In the genomic region with DNA sequence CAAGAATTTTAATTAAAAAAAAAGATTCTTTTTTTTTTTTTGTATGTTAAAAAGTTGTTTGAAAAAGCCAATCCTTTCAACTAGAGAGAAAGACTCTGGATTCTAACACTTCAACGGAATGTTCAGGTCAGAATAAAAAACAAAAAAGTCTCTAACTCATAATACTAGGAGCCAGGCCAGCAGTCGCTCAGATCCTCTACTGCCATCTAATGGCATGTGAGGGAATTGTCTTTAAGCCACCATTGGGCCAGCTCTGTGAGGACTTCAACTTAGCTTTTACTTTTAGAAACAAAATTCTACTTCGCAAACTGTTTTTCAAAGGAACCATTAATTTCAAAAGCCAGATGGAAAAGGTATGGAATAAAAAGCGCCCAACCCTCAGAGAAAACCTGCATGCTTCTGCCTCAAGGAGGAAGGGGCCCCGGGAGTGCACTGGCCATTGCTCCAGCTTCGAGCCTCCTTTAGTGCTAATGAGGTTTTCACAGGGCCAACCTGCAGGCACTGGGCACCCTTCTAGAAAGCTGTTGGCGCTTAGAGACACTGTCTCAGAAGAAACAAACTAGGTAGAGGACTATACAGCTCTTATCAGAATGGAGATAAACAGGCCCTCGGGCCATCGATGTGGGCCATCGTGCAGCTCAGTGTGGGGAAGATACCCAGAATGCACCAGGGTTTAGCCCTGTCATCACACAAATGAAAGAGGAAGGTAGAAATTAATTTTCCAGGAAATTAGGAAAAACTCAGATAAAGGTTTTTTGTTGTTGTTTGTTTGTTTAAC, we compare ENCODE assay signal across 9 mouse cellular contexts. TPM values are rescaled to one million over a fixed set of nuclear protein-coding genes. Genes with fewer than 3 reads are reported as not detected.
DNase-seq lines count a peak whose midpoint lies in the region; ATAC-seq and TF ChIP-seq lines count a peak whose summit lies in the region.
"Had no signal": no experiment of that assay in that cellular context is flagged by ENCODE, and none has a peak within 500 bp of the region (broad histone marks: within the 10 kb centered on the region; RNA-seq: fewer than 3 reads in every experiment).

No protein-coding gene starts in this region.

- no peak overlapping the region for H3K4me2 ChIP-seq in kidney, embryonic 15.5 days
- no peak overlapping the region for H3K4me2 ChIP-seq in forebrain, embryonic 14.5 days (ENCODE audit: low read length)
- H3K4me2 ChIP-seq in midbrain, postnatal 0 days (ENCODE audit: low read depth, low read length, poor library complexity, severe bottlenecking) = no peak overlapping the region
- H3K4me2 ChIP-seq: lung, embryonic 15.5 days had no signal

- H3K27me3 ChIP-seq in kidney, embryonic 15.5 days = peaks cover 7% of the 10 kb centered on the region; the same call in 1 of the 2 replicates
- H3K27me3 ChIP-seq in E14TG2a.4 (ENCODE audit: insufficient read depth, low read length) = no peaks in the 10 kb centered on the region
- peaks cover 3% of the 10 kb centered on the region; the same call in 1 of the 2 replicates for H3K27me3 ChIP-seq in forebrain, embryonic 14.5 days (replicated peaks; ENCODE audit: control insufficient read depth, insufficient read depth, low read length)
- peaks cover 8% of the 10 kb centered on the region; the same call in 1 of the 2 replicates for H3K27me3 ChIP-seq in limb, embryonic 10.5 days (ENCODE audit: low read depth, poor library complexity, severe bottlenecking)
- H3K27me3 ChIP-seq in midbrain, postnatal 0 days (ENCODE audit: insufficient read depth, low read length) = no peaks in the 10 kb centered on the region
- H3K27me3 ChIP-seq: lung, embryonic 15.5 days had no signal

- no peak overlapping the region for H3K4me3 ChIP-seq in kidney, embryonic 15.5 days (replicated peaks)
- no peak overlapping the region for H3K4me3 ChIP-seq in E14TG2a.4 (replicated peaks; ENCODE audit: low read length)
- no peak overlapping the region for H3K4me3 ChIP-seq in forebrain, embryonic 14.5 days (ENCODE audit: low read depth, low read length)
- no peak overlapping the region for H3K4me3 ChIP-seq in limb, embryonic 10.5 days
- H3K4me3 ChIP-seq in midbrain, postnatal 0 days (ENCODE audit: low read depth, low read length) = no peak overlapping the region
- H3K4me3 ChIP-seq: lung, embryonic 15.5 days had no signal

- H3K36me3 ChIP-seq in kidney, embryonic 15.5 days = peaks cover 31% of the 10 kb centered on the region
- peaks cover 28% of the 10 kb centered on the region for H3K36me3 ChIP-seq in E14TG2a.4 (ENCODE audit: insufficient read depth, low read length)
- peaks cover 23% of the 10 kb centered on the region for H3K36me3 ChIP-seq in forebrain, embryonic 14.5 days (ENCODE audit: control insufficient read depth, insufficient read depth, low read length)
- peaks cover 26% of the 10 kb centered on the region for H3K36me3 ChIP-seq in limb, embryonic 10.5 days
- peaks cover 12% of the 10 kb centered on the region; the same call in 1 of the 2 replicates for H3K36me3 ChIP-seq in midbrain, postnatal 0 days (ENCODE audit: insufficient read depth, low read length)
- H3K36me3 ChIP-seq: lung, embryonic 15.5 days had no signal

- H3K27ac ChIP-seq in kidney, embryonic 15.5 days = no peak overlapping the region
- no peak overlapping the region for H3K27ac ChIP-seq in forebrain, embryonic 14.5 days (ENCODE audit: low read depth, low read length)
- no peak overlapping the region for H3K27ac ChIP-seq in limb, embryonic 10.5 days
- H3K27ac ChIP-seq in midbrain, postnatal 0 days (ENCODE audit: low read depth, low read length) = no peak overlapping the region
- H3K27ac ChIP-seq: lung, embryonic 15.5 days had no signal

- no peak overlapping the region for H3K9ac ChIP-seq in kidney, embryonic 15.5 days
- no peak overlapping the region for H3K9ac ChIP-seq in forebrain, embryonic 14.5 days (ENCODE audit: low read length)
- H3K9ac ChIP-seq in midbrain, postnatal 0 days (replicated peaks; ENCODE audit: low read length, poor library complexity, severe bottlenecking) = no peak overlapping the region
- H3K9ac ChIP-seq: lung, embryonic 15.5 days had no signal

- WGBS in kidney, embryonic 15.5 days = 64% methylated on average over 10 of the region's 10 CpGs
- WGBS in forebrain, embryonic 14.5 days = 64% methylated on average over 10 of the region's 10 CpGs
- 64% methylated on average over 10 of the region's 10 CpGs for WGBS in limb, embryonic 10.5 days
- 61% methylated on average over 10 of the region's 10 CpGs for WGBS in midbrain, postnatal 0 days

- no peaks in the 10 kb centered on the region for H3K9me3 ChIP-seq in kidney, embryonic 15.5 days (replicated peaks)
- no peaks in the 10 kb centered on the region for H3K9me3 ChIP-seq in E14TG2a.4 (ENCODE audit: low read length)
- H3K9me3 ChIP-seq in forebrain, embryonic 14.5 days (replicated peaks; ENCODE audit: control insufficient read depth, low read length) = no peaks in the 10 kb centered on the region
- H3K9me3 ChIP-seq in limb, embryonic 10.5 days (replicated peaks) = no peaks in the 10 kb centered on the region
- no peaks in the 10 kb centered on the region for H3K9me3 ChIP-seq in midbrain, postnatal 0 days (ENCODE audit: low read length)
- H3K9me3 ChIP-seq: lung, embryonic 15.5 days had no signal

- no peaks in the 10 kb centered on the region for H3K4me1 ChIP-seq in kidney, embryonic 15.5 days
- H3K4me1 ChIP-seq in E14TG2a.4 (replicated peaks; ENCODE audit: low read depth, low read length) = no peaks in the 10 kb centered on the region
- H3K4me1 ChIP-seq in forebrain, embryonic 14.5 days (ENCODE audit: control insufficient read depth, insufficient read depth, low read length) = no peaks in the 10 kb centered on the region
- H3K4me1 ChIP-seq in limb, embryonic 10.5 days = no peaks in the 10 kb centered on the region
- H3K4me1 ChIP-seq in midbrain, postnatal 0 days (ENCODE audit: insufficient read depth, low read length) = no peaks in the 10 kb centered on the region
- H3K4me1 ChIP-seq: lung, embryonic 15.5 days had no signal

- TF ChIP-seq CTCF in E14TG2a.4 (conservative IDR thresholded peaks at IDR 0.05; ENCODE audit: low read length) = peak; percentile 88
- TF ChIP-seq CTCF in brain, embryonic 14.5 days (IDR thresholded peaks at IDR 0.05; ENCODE audit: borderline replicate concordance, extremely low read depth, insufficient read depth, insufficient read length) = peak; percentile 76; the same call in 1 of the 2 replicates
- TF ChIP-seq CTCF in midbrain, postnatal 0 days (IDR thresholded peaks at IDR 0.05) = peak; percentile 83

- no peak for ATAC-seq in kidney, embryonic 15.5 days (replicated peaks; ENCODE audit: low FRiP score)
- ATAC-seq in forebrain, embryonic 14.5 days = no peak; the same call in 1 of the 2 replicates
- no peak for ATAC-seq in midbrain, postnatal 0 days (ENCODE audit: low FRiP score)

- no peak for TF ChIP-seq POLR2A in brain, embryonic 14.5 days (IDR thresholded peaks at IDR 0.05; ENCODE audit: borderline replicate concordance, extremely low read depth, insufficient read depth, insufficient read length, poor library complexity, severe bottlenecking)

- DNase-seq in kidney, adult 18-20 months = peak; percentile 17
- peak; percentile 64 for DNase-seq in brain, embryonic 14.5 days (ENCODE audit: low read depth)
- DNase-seq in forebrain, embryonic 14.5 days (ENCODE audit: low spot score) = peak; percentile 69
- DNase-seq in limb, embryonic 10.5 days (ENCODE audit: low spot score) = peak; percentile 43
- DNase-seq in midbrain, postnatal 0 days (ENCODE audit: low spot score) = peak; percentile 67
- DNase-seq in urinary bladder, postnatal 4 days (ENCODE audit: low spot score in 2 of 2) = no peak

RNA-seq across cellular contexts. Expression of a gene that starts 6.9 kb away (rescaled TPM):
- 21.2 and 21.6 TPM in 2 replicates for polyA plus RNA-seq in kidney, embryonic 15.5 days (2015; fragmentation: Nextera tagmentation; extraction: Ambion mirVana)
- polyA plus RNA-seq in brain, embryonic 14.5 days (2012; rRNA removed) = 24.4 and 26.8 TPM in 2 replicates
- polyA plus RNA-seq in forebrain, embryonic 14.5 days (2014; fragmentation: Nextera tagmentation; extraction: Ambion mirVana) = 22.5 and 23.4 TPM in 2 replicates
- polyA plus RNA-seq in limb, embryonic 10.5 days (2016; fragmentation: Nextera tagmentation; extraction: Ambion mirVana) = 19.0 and 22.5 TPM in 2 replicates
- total RNA-seq in midbrain, postnatal 0 days (2014; rRNA removed) = 19.3 and 26.3 TPM in 2 replicates
- polyA plus RNA-seq in midbrain, postnatal 0 days (2015; fragmentation: Nextera tagmentation; extraction: Ambion mirVana) = 12.6 and 12.9 TPM in 2 replicates

RNA-seq across cellular contexts. Expression of a gene that starts 25.6 kb away (rescaled TPM):
- polyA plus RNA-seq in kidney, embryonic 15.5 days (2015; fragmentation: Nextera tagmentation; extraction: Ambion mirVana) = 9.7 and 10.4 TPM in 2 replicates
- polyA plus RNA-seq in brain, embryonic 14.5 days (2012; rRNA removed) = 15.1 and 18.3 TPM in 2 replicates
- polyA plus RNA-seq in forebrain, embryonic 14.5 days (2014; fragmentation: Nextera tagmentation; extraction: Ambion mirVana) = 10.0 and 11.6 TPM in 2 replicates
- 4.8 and 6.2 TPM in 2 replicates for polyA plus RNA-seq in limb, embryonic 10.5 days (2016; fragmentation: Nextera tagmentation; extraction: Ambion mirVana)
- 9.6 and 17.1 TPM in 2 replicates for total RNA-seq in midbrain, postnatal 0 days (2014; rRNA removed)
- polyA plus RNA-seq in midbrain, postnatal 0 days (2015; fragmentation: Nextera tagmentation; extraction: Ambion mirVana) = 6.2 and 6.5 TPM in 2 replicates

Comparison
In these comparisons a context has a peak if more than half of its experiments do, and no peak if none do; other contexts are left out.
1. DNase-seq: peak in kidney, adult 18-20 months (single experiment), brain, embryonic 14.5 days (single experiment), forebrain, embryonic 14.5 days (single experiment), limb, embryonic 10.5 days (single experiment) and midbrain, postnatal 0 days (single experiment); none in urinary bladder, postnatal 4 days (0 of 2).
2. Peak in every context shown above with its lines, with median percentiles within 50 percentile points of each other: CTCF ChIP-seq.